Mouse (Mus musculus) brain, embryonic 14.5 days (tissue): ENCODE results near the gene Rubcn.

Source experiments
- CTCF ChIP-seq: fragments of 200-500 bp; IDR thresholded peaks from 2 replicates; pipeline ENCODE4 v1.5.1; 2012; ENCODE audit warnings: inconsistent platforms, mild to moderate bottlenecking, moderate library complexity, borderline replicate concordance; ENCODE audit not compliant: insufficient read depth, insufficient read length; ENCODE audit errors: extremely low read depth
- POLR2A ChIP-seq: fragments of 200-500 bp; IDR thresholded peaks from 2 replicates; pipeline ENCODE4 v1.6.1; 2012; ENCODE audit warnings: mild to moderate bottlenecking, inconsistent platforms, borderline replicate concordance; ENCODE audit not compliant: poor library complexity, insufficient read depth, insufficient read length, severe bottlenecking; ENCODE audit errors: extremely low read depth

- no peak for TF ChIP-seq CTCF
- TF ChIP-seq POLR2A = no peak
Observed at GRCm38 (mm10) chr16:32906186-32906585, 28.6 kb upstream of the Rubcn start.
